Mouse (Mus musculus): ENCODE results near the gene Dtx3l.
"Not testable (repeated sequence)": the region's sequence is repeated elsewhere in the genome, so short reads cannot be mapped to it uniquely, and the experiment has no call there.

Gene Dtx3l

GRCm38 (mm10) chr16:35938211-35939151, at the start of gene Dtx3l, which contains the start of gene Parp9:
Gene Dtx3l, minus strand, starts transcription at chr16:35939151.
Gene Parp9, plus strand, starts transcription at chr16:35938470.
- no peak for DNase-seq (ENCODE audit: low read depth, low spot score)

GRCm38 (mm10) chr16:35987930-35988329, 49.0 kb upstream of the Dtx3l start:
- no peak for DNase-seq (ENCODE audit: low read depth, low spot score)

DNA sequence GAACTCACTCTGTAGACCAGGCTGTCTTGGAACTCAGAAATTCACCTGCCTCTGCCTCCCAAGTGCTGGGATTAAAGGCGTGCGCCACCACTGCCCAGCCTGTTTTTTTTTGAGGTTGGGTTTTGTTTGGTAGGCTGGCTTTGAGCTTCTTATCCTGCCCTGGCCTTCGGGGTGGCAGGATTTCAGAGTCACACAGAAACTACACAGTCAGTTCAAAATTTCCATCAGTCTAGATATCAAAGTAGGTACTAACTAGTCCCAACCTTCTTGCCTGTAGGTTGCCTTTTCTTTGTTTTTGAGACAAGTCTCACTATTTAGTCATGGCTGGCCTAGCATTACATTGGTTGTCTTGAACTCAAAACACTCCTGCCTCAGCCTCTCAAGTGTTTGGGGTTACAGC, 45.5 kb upstream of the Dtx3l start:
- DNase-seq (ENCODE audit: low read depth, low spot score): no peak

DNA sequence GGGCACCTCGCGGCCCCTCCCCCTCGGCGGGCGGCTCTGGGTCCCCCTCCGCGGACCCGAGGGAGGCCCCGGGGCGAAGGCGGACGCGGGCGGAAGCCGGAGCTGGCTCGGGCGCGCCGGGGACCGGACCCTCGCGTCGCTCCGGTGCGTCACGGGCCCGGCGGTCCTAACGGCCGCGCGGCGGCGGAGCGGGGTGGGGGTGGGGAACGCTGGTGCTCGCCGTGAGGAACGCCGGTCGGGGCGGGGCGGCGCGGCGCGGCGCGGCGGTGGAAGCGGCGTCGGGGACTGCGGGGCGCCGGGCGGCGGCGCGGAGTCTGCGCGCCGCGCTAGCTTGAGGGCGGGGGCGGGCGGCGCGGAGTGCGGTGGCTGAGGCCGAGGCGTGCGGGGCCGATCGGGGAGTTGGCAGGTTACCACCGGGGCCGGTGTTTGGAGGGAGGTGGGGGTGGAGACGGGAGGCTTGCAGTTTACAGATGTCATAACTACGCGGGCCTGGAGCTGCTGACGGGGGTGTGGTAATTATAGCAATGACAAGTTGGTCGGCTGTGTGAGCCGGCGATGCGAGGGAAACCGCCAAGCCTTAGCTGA, 44.7 kb upstream of the Dtx3l start:
- DNase-seq (ENCODE audit: low read depth, low spot score): no peak

- DNase-seq (ENCODE audit: low read depth, low spot score): peak; percentile 76
These were observed 44.1 kb upstream of the Dtx3l start for GRCm38 (mm10) chr16:35982902-35983516.

DNA sequence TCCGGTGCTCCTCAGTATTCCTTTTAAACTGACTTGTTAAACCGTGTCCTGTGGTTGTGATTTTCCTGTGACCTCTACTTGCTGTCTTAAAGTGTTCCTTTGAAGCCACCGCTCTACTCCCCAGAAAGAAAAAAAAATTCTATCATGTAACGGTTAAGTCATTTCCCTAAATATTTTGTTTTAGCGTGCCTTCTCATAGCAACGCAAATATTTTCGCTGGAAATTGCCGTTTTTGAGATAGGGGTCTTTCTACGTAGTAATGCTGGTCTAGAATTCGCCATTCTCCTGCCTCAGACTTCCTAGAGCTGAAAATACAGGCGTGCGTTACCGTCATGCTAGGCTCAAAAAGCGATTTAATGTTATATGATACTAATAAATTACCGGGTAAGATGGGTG, 43.6 kb upstream of the Dtx3l start:
- DNase-seq (ENCODE audit: low read depth, low spot score): no peak

GRCm38 (mm10) chr16:35981363-35981821, 42.4 kb upstream of the Dtx3l start:
- DNase-seq (ENCODE audit: low read depth, low spot score): peak; percentile 100

GRCm38 (mm10) chr16:35978450-35978849, 39.5 kb upstream of the Dtx3l start, which contains the start of gene Kpna1:
Gene Kpna1, plus strand, starts transcription at chr16:35978750.
- DNase-seq (ENCODE audit: low read depth, low spot score): not testable (repeated sequence)

- DNase-seq (ENCODE audit: low read depth, low spot score): no peak
These were observed 35.1 kb upstream of the Dtx3l start for GRCm38 (mm10) chr16:35974021-35974420.

DNA sequence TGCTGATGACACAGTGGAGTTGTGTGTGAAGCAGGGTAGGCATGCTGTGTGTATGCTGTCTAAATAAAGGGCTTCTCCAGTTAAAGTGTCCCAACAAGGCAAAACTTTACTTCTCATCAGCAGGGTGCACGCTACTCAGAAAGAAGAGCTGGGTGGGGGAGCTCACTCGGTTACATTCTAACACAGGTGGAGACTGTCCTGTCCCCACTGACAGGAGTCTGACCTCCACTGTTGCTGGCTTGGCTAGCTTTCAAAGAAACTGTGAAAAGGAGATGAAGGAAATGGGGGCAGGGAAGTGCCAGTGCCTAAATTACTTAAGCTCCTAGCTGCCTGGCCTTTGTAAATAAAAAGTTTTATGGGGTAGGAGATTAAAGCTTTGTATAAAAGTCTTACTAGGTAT, 29.2 kb upstream of the Dtx3l start:
- DNase-seq (ENCODE audit: low read depth, low spot score): no peak

GRCm38 (mm10) chr16:35967319-35967718, 28.4 kb upstream of the Dtx3l start:
- no peak for DNase-seq (ENCODE audit: low read depth, low spot score)

GRCm38 (mm10) chr16:35966411-35967115, 27.6 kb upstream of the Dtx3l start:
- DNase-seq (ENCODE audit: low read depth, low spot score): no peak

GRCm38 (mm10) chr16:35965991-35966390, 27.0 kb upstream of the Dtx3l start:
- not testable (repeated sequence) for DNase-seq (ENCODE audit: low read depth, low spot score)

- no peak for DNase-seq (ENCODE audit: low read depth, low spot score)
These were observed 13.7 kb upstream of the Dtx3l start for GRCm38 (mm10) chr16:35952628-35953130.

GRCm38 (mm10) chr16:35951216-35951615, 12.3 kb upstream of the Dtx3l start:
- no peak for DNase-seq (ENCODE audit: low read depth, low spot score)

DNA sequence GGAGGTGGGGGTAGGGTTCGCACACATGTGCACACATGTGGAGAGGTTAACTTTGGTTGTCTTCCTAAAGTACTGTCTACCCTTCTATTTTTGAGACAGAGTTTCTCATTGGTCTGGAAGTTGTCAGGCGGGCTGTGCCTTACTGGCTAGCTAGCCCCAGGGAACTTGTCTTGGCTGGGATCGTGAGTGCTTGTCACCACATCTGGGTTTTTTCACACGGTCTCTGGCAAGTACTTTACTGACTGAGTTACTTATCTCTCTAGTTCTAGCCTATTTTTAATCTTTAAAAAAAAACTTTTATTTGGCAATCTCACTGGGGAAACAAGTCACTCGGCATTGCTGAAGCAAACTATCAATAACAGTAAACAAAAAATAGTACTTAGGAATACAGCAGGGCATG, 10.3 kb upstream of the Dtx3l start:
- no peak for DNase-seq (ENCODE audit: low read depth, low spot score)

GRCm38 (mm10) chr16:35941382-35941781, 2.4 kb upstream of the Dtx3l start:
- no peak for DNase-seq (ENCODE audit: low read depth, low spot score)

GRCm38 (mm10) chr16:35939690-35940089, 739 bp upstream of the Dtx3l start:
- DNase-seq (ENCODE audit: low read depth, low spot score): peak; percentile 57

GRCm38 (mm10) chr16:35939261-35939660, 310 bp upstream of the Dtx3l start:
- no peak for DNase-seq (ENCODE audit: low read depth, low spot score)

DNA sequence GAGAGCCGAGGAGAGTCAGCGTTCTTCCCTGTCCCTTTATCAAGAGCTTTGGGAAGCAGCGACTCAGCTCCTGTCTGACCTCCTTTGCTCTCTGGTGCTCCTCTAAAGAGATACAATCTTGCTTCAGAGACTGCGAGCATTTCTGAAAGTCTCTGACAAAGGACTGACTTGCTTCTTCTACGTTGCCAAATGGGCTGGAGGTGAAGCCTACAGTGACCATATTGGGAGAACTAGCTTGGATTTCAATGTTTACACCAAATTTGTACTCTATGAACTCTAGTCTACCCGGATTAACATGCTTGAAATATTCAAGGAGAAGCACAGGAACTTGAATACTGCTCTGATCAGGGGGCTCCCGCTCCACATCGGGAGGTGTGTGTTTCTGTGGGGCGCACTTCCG, 5.8 kb downstream of the Dtx3l start:
- DNase-seq (ENCODE audit: low read depth, low spot score): no peak
